Mouse (Mus musculus): ENCODE data around the gene Nkain4. TPM values are rescaled to one million over a fixed set of nuclear protein-coding genes. Genes with fewer than 3 reads are reported as not detected.

Nkain4 gene
- total RNA-seq (2015; ENCODE audit: low replicate concordance): not detected in 2 replicates
- not detected in 2 replicates for total RNA-seq (2017; ENCODE audit: low replicate concordance)

- no peak for ATAC-seq (replicated peaks; ENCODE audit: low FRiP score, poor library complexity, severe bottlenecking)
Measured at GRCm38 (mm10) chr2:180954061-180955047, at the start of gene Nkain4. Gene Nkain4 (minus strand): TSS chr2:180954699.

GRCm38 (mm10) chr2:180996905-180997304, 42.4 kb upstream of the Nkain4 start:
- ATAC-seq (replicated peaks; ENCODE audit: low FRiP score, poor library complexity, severe bottlenecking): no peak

- 0 out of 2 replicates have a peak, but pooled peaks have one; percentile 41 for ATAC-seq (replicated peaks; ENCODE audit: low FRiP score, poor library complexity, severe bottlenecking)
Measured at GRCm38 (mm10) chr2:180996436-180996835, 41.9 kb upstream of the Nkain4 start.

- no peak for ATAC-seq (replicated peaks; ENCODE audit: low FRiP score, poor library complexity, severe bottlenecking)
Measured at GRCm38 (mm10) chr2:180995457-180995856, 41.0 kb upstream of the Nkain4 start.

- no peak for ATAC-seq (replicated peaks; ENCODE audit: low FRiP score, poor library complexity, severe bottlenecking)
Measured at GRCm38 (mm10) chr2:180994360-180994759, 39.9 kb upstream of the Nkain4 start.

GRCm38 (mm10) chr2:180990347-180990746, 35.8 kb upstream of the Nkain4 start:
- no peak for ATAC-seq (replicated peaks; ENCODE audit: low FRiP score, poor library complexity, severe bottlenecking)

- no peak for ATAC-seq (replicated peaks; ENCODE audit: low FRiP score, poor library complexity, severe bottlenecking)
Measured at GRCm38 (mm10) chr2:180988948-180989347, 34.4 kb upstream of the Nkain4 start.

GRCm38 (mm10) chr2:180988347-180988913, 33.9 kb upstream of the Nkain4 start:
- ATAC-seq (replicated peaks; ENCODE audit: low FRiP score, poor library complexity, severe bottlenecking): no peak

GRCm38 (mm10) chr2:180987432-180988030, 33.0 kb upstream of the Nkain4 start:
- no peak for ATAC-seq (replicated peaks; ENCODE audit: low FRiP score, poor library complexity, severe bottlenecking)

- no peak for ATAC-seq (replicated peaks; ENCODE audit: low FRiP score, poor library complexity, severe bottlenecking)
Measured at GRCm38 (mm10) chr2:180987001-180987400, 32.5 kb upstream of the Nkain4 start.

GRCm38 (mm10) chr2:180986449-180986848, 31.9 kb upstream of the Nkain4 start, which contains the start of gene Col20a1:
Gene Col20a1 (plus strand): TSS chr2:180986535.
- no peak for ATAC-seq (replicated peaks; ENCODE audit: low FRiP score, poor library complexity, severe bottlenecking)

GRCm38 (mm10) chr2:180985635-180986034, 31.1 kb upstream of the Nkain4 start:
- ATAC-seq (replicated peaks; ENCODE audit: low FRiP score, poor library complexity, severe bottlenecking): no peak

GRCm38 (mm10) chr2:180981133-180981532, 26.6 kb upstream of the Nkain4 start:
- no peak for ATAC-seq (replicated peaks; ENCODE audit: low FRiP score, poor library complexity, severe bottlenecking)

GRCm38 (mm10) chr2:180967010-180967763, 12.7 kb upstream of the Nkain4 start, which contains the start of gene Arfgap1:
Gene Arfgap1 (plus strand): TSS chr2:180967225.
- peak; percentile 95 for ATAC-seq (replicated peaks; ENCODE audit: low FRiP score, poor library complexity, severe bottlenecking)

- ATAC-seq (replicated peaks; ENCODE audit: low FRiP score, poor library complexity, severe bottlenecking): 0 out of 2 replicates have a peak, but pooled peaks have one; percentile 21
Measured at GRCm38 (mm10) chr2:180966092-180966882, 11.8 kb upstream of the Nkain4 start.

- ATAC-seq (replicated peaks; ENCODE audit: low FRiP score, poor library complexity, severe bottlenecking): peak; percentile 52; the same call in 1 of the 2 replicates
Measured at GRCm38 (mm10) chr2:180963956-180964355, 9.5 kb upstream of the Nkain4 start.

GRCm38 (mm10) chr2:180962616-180963308, 8.3 kb upstream of the Nkain4 start:
- ATAC-seq (replicated peaks; ENCODE audit: low FRiP score, poor library complexity, severe bottlenecking): no peak

- no peak for ATAC-seq (replicated peaks; ENCODE audit: low FRiP score, poor library complexity, severe bottlenecking)
Measured at GRCm38 (mm10) chr2:180960187-180960586, 5.7 kb upstream of the Nkain4 start.

Measured in erythroid progenitor cell, adult 5-6 weeks (primary cell).